Mouse (Mus musculus): ENCODE data around the gene Lrrc40. TPM values are rescaled to one million over a fixed set of nuclear protein-coding genes. Genes with fewer than 3 reads are reported as not detected.

Gene Lrrc40
- polyA plus RNA-seq, 1 experiment from 2014 or later, result 51.9 TPM

Other genes starting within 250 kb of the Lrrc40 start
- 2.3 and 2.6 TPM in 2 replicates for gene Cth, start 111.6 kb upstream of the Lrrc40 start, polyA plus RNA-seq (2014; fragmentation: Nextera tagmentation; extraction: Ambion mirVana)
- 32.7 and 36.0 TPM in 2 replicates for gene Ankrd13c, start 89.4 kb upstream of the Lrrc40 start, polyA plus RNA-seq (2014; fragmentation: Nextera tagmentation; extraction: Ambion mirVana)
- gene Srsf11, start within 50 bp of the Lrrc40 start, polyA plus RNA-seq (2014; fragmentation: Nextera tagmentation; extraction: Ambion mirVana), result 226 and 246 TPM in 2 replicates